Mouse (Mus musculus): Measurements from ENCODE around the gene Pknox2.

The Pknox2 gene

DNA sequence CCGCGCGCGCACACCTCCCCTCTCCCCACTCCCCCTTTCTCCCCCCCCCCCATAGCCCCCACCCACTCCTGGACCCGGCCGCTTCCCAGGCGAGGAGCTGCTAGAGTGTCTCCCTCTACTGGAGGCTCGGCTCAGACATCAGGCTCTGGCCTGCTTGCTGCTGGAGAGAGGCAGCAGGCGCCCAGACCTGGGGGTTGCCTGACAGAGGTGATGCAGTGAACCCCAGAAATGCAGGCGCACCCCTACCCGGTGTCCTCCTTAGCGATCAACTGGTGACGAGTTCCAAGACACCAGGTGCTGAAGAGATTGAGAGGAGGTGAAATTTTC is at the start of gene Pknox2:
Gene Pknox2, minus strand, starts transcription at position 49 of the 327 bp plus-strand sequence.
- in situ Hi-C loops (cut with MboI): no loop called here

DNA sequence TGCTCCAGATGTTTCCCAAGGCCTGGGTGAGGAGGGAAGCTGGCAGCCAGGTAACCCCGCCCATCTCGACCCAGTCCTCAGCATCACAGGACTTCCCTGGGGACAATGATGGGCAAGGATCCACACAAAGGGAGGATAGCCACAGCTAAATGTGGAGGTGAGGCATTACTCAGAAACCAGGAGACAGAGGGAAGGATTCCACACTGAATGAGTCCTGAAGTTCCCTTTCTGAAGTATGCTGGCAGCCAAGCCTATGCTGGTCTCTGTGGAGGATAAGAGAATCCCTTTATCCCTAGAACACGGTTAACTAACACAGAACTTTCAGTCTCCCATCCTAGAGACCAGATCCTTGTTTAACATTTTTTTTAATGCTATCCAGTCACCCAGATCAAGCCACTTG is 40.8 kb upstream of the Pknox2 start:
- in situ Hi-C loops (cut with MboI): no loop called here

DNA sequence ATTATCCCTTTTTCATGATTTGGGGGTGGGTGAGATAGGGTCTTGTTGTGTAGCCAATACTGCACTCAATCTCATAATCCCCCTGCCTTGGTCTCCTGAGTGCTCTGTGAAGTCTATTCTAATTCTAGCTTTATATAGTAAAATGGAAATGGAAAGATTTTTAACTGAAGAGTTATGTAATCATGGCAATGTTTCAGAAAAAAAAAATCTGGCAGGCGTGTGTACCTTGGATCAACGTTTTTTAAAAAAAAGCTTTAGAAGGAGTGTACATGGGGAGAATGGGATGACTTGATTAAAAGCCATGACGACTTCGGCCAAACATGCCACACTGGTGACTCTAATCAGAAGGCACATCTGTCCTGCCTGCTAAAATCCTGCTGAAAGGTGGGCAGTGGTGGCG is 40.2 kb upstream of the Pknox2 start:
- in situ Hi-C loops (cut with MboI): no loop called here

DNA sequence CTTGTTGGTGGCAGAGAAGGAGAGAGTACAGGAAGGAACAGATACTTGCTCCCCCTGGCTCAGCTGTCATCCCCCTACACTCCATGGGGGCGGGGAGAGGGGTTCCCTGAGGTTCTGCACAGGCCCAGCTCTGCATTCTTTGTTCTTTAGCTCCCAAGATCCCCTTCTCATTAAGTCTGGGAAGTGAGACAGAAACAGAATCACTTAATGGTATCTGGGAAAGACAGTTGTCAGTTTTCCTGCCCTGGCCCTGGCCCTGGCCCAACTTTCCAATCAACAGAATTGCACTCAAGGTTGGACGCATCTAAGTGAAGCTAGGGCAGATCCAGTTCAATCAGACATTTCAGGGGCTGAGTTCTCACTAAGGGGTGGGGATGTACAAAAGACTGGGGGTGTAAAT is 36.0 kb upstream of the Pknox2 start:
- in situ Hi-C loops (cut with MboI): no loop called here

DNA sequence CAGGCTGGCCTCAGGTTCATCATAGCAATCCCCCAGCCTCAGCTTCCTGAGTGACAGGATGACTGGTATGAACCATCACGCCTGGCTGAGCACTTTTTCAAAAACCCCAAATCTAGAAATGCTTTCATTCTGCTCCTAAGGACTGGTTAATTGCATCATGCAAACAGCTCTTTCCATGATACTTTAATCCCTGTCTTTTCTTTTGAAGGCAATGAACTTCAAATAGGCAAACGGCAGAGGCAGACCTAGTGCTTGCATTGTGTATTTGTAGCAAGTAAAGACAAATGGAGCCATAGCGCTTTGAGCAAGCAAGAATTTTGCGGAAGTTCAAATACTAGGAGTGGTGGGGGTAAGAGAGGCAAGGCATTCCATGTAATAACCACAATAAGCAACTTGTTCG is 34.4 kb upstream of the Pknox2 start:
- in situ Hi-C loops (cut with MboI): no loop called here

DNA sequence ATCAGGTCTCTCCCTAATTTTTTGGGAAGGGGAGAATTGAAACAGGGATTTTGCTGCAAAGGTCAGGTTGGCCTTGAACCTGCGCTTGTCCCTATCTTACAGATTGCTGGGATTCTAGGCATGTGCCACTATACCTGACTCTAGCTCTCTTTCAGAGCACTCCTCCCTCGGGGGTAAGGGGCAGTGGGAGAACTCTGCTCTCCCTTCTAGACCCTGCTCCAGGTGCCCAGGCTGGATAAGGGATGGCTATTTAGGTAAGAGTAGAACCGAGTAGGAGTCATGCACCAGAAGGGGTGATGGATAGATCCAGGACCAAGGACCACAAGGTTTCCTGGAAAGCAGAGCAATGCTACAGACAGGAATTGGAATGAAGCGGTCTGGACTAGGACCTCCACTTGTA is 32.4 kb upstream of the Pknox2 start:
- in situ Hi-C loops (cut with MboI): no loop called here

DNA sequence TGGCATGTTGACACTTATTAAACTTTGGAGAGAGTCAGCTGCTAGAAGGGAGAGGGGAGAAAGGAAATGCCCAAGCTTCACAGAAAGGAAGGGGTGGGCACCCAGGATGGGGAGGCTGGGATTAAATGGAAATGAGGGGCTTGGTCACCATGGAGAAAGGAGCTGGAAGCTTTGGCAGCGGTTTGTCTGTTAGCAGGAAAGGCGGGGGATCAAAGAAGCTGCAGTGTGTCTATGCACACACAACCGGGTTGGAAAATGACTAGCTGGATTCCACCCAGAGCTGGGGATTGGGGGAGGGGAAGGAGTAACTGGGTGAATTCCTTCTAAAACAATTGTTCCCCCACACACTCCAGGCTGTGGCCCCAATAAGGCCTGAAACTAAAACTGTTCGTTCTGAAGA is 31.7 kb upstream of the Pknox2 start:
- in situ Hi-C loops (cut with MboI): no loop called here

DNA sequence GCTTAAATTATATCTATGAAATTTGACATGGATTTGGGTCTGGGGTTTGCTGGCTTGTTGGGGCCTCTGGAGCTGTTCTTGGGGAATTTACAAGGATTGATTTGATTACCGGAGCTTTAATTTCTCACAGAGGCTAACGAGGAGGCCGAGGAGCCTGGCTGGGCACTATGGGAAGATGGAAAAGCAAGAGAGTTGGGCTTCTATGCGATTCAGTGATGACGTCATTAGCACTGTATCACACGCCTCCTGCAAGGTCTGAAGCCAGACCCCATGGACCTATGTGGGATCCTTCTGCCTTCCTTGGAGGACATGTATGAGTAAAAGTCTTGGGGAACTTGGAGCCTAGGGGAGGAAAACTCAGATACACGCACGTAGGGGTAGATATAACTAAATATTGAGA is 30.3 kb upstream of the Pknox2 start:
- in situ Hi-C loops (cut with MboI): no loop called here

DNA sequence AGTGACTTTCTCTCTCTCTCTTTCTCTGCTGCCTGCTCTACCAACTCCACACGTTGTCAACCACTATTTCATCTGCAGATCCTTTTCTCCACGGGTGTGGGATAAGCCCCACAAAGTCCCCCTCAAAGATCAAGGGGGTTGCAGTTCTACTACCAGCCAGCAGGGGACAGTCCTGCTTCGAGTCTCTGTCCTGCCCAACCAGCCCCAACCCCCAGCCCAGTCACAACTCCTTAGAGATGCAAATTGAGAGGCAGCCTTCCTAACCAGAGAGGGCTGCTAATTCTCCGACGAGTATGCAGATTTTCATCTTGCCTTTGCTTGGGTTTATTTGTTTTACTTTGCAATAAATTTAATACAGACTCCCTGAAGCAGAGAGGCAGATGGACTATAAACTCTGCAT is 29.9 kb upstream of the Pknox2 start:
- in situ Hi-C loops (cut with MboI): no loop called here

DNA sequence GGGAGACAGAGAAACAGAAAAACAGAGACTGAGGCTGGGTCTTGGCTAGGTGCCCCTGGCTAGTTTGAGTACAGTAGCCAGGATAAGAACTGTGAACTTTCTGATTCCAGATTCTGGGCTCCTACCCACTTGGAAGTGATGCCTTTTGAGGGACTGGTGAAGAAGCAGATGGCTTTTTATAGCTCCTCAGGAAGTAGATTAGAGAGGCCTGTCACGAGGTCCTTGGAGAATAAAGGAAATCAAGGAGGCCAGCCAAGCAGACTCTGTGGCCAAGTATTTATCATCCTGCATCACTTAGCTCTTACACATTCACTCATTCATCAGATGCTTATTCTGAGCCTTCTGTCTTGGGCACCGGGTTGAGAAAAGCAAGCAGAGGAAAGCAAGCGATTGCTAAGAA is 28.8 kb upstream of the Pknox2 start:
- in situ Hi-C loops (cut with MboI): no loop called here

DNA sequence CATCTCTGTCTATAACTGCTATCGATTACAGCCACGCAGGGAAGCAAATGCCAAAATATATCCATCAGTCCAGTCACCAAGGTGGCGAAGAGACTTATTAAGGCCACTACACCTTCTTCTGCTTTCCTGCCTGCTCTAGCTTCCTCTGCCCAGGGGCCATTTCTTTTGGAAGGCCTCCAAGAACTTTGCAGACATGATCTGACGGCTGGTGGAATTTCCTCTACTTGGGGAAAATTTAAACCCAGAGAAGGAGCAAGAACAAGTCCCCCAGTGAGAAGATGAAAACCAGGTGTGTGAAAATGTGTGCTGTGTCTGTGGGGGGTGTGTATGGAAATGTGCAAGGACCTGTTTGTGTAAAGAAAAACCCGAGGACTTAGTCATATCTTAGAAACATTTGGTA is 26.2 kb upstream of the Pknox2 start:
- in situ Hi-C loops (cut with MboI): no loop called here

DNA sequence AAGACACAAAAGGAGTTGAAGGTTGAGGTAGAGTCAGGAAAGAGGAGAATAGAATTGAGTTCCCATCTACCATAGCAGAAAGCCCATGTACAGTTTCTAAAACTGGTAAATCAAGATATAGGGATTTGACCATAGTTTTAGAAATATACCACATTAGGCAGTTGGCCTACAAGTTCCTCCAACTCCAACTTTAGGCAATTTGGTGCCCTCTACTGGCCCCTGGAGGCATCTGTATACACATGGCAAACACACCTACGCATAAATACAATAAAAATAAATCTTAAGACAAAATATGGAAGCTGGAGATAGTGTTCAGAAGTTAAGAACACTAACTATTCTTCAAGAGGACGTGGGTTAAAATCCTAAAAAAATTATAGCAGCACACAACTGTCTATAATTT is 19.7 kb upstream of the Pknox2 start:
- in situ Hi-C loops (cut with MboI): no loop called here

DNA sequence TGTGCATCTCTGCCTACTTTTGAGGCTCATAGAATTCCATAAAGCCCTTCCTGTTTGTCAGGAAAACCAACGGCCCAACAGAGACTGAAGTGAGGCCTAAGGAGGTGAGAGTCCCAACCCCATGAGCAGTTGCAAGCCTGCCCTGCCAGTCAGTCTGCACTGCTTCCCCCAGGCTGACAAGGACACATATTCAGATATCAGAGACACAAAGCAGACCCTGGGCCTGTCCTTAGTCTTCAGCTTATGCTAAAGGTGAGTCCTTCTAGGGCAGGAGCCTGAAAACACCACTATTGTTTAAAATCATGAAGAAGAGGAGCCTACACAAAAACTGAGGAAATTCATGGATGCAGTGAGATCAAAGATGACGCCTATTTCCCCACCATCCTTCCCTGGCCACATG is 13.5 kb upstream of the Pknox2 start:
- in situ Hi-C loops (cut with MboI): no loop called here

DNA sequence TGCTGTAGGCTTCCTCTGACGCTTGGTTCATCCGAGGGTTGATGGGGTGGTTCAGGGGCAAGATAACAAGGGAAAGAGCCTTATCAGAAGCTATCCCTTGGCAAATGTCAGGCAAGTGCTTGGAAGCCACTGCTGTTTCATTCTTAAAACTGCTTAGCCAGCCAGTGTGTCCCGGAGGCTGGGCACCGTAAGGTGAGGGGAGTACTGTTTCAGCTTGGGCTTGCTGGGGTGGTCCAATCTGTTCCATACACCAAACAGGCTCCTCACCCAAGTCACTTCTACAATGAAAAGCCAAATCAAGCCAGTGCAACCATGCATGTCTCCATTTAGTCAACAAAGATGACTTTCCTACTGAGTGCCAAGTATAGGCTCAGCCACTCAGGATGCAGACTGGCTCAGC is 679 bp upstream of the Pknox2 start:
- in situ Hi-C loops (cut with MboI): no loop called here

DNA sequence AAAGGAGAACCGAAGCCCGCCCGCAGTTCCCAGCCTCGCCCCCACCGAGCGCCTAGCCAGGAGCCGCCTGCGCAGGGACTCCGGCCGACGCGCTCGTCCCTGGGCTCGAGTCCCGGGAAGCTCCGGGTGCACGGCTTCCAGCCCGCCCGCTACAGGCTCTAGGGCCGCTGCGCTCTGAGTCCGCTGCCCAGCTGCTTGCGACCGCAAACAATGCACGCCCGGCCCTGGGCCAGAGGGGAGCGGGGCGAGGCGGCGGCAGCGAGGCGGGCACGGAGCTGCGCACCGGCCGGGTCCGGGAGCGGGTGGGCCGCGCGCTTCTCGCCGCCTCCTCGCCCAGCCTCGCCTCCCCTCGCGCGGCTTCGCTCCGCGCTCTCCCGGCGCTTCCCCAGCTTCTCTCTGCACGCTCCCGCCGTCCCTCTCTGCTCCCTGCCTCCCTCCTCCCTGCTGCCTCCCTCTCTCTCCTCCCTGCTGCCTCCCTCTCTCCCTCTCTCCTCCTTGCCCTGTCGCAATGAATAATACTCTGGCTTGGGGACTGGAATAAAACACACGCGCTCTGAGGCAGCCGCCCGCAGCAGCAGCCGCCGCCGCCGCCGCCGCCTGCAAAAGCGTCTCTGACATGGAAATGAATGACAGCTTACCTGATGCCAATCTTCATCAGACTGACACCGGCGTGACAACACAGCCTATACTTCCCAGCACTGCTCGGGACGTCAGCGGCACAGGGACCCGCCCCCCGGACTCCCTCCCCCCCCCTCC is 426 bp downstream of the Pknox2 start:
- in situ Hi-C loops (cut with MboI): no loop called here

DNA sequence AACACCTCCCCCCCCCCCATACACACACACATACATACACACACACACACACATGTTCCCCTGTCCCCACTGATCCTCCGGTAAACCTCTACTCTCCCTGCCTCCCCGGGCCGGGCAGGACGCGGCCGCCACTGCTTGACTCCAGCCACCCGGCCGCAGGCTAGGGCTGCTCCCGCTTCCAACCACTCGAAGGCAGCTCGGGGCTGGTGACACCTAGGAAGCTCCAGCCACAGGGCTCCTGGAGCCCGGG is 929 bp downstream of the Pknox2 start:
- in situ Hi-C loops (cut with MboI): no loop called here

DNA sequence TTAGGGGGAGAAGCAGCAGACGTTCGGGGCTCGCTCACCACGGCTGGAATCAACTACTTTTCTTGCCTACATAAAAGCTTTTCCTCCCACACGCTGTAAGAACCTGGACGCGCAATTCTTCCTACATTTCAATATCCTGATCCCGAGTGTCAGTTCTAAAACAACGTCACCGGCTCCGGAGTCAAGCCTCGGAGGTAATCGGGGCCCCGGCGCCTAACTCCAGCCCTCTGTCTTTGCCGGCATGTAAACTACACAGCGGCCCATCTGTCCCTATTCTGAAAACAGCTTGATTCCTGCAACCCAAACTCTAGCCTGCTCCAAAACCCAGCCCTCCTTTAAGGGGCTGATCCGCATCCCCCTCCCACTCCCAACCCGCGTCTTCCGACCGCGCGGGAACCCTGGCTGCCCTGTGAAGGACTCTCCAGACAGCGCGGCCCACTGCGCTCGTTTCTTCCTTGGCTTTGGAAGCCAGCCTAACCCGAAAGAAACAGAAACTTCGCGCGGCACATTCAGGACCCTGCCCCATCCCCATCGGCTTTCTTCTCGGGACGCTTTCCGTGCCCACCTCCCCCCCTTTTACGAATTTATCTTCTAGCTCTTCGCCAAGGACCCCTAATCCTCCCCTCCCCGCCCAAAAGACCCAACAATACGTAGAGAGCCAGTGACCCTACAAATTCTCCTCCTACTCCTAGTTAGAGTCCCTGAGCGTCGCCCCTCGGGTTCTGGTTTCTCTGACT is 1.4 kb downstream of the Pknox2 start:
- in situ Hi-C loops (cut with MboI): no loop called here

DNA sequence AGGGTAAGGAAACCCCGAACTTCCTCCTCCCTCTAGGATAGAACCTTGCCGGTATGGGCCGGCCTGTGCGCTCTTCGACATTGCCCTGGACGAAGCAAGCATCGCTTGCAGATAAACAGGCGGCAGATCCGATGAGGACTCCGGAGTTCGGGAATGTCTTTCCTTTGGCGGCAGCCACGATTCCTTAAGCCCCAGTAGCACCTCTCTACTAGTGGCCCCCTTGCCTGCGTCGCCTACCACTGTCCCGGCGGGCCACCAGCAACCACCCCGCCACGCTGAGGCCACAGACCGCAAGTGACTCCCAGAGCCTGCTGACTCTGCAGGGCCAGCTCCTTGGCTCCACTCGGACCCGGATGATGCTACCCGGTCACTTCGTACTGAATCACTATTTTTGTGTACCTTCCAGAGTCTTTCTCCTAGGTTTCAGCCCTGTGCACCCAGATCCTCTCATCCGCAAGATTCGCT is 2.0 kb downstream of the Pknox2 start:
- in situ Hi-C loops (cut with MboI): no loop called here

DNA sequence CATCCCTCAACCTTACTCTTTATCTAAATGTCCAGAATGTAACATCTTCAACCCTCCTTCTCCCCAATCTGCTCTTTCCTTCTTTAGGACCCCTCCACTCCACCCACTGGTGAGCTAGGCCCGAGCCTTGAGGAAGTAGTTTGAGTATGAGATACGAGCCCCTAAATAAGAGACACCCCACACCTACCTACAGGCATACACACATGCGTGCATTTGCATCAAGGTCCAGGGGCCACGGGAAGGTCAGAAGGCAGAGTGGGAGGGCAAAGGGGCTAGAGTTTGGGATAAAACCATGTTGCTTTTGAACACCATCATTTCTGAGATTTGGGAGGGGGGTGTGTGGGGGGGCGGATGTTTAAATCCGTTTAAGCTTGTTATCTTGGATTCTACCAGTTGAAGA is 2.5 kb downstream of the Pknox2 start:
- in situ Hi-C loops (cut with MboI): no loop called here

DNA sequence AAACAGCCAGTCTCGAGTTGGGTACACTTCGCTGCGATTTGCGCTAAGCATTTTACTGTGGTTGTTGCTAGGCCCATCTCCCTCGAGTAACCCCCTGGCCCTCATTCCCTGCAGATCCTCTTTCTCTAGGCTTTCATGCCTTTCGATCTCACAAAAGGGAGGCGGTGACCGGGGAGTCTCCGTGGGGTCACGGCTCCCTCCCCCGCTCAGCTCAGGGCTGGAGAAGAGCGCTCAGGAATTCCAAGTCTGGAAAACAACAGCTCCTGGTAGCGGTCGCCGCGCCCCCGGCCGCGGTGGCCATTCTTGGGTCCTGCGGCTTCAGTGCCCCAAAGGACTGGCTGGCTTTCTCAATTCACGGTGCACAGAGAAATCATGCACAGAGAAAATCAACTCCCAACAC is 3.0 kb downstream of the Pknox2 start:
- in situ Hi-C loops (cut with MboI): no loop called here

DNA sequence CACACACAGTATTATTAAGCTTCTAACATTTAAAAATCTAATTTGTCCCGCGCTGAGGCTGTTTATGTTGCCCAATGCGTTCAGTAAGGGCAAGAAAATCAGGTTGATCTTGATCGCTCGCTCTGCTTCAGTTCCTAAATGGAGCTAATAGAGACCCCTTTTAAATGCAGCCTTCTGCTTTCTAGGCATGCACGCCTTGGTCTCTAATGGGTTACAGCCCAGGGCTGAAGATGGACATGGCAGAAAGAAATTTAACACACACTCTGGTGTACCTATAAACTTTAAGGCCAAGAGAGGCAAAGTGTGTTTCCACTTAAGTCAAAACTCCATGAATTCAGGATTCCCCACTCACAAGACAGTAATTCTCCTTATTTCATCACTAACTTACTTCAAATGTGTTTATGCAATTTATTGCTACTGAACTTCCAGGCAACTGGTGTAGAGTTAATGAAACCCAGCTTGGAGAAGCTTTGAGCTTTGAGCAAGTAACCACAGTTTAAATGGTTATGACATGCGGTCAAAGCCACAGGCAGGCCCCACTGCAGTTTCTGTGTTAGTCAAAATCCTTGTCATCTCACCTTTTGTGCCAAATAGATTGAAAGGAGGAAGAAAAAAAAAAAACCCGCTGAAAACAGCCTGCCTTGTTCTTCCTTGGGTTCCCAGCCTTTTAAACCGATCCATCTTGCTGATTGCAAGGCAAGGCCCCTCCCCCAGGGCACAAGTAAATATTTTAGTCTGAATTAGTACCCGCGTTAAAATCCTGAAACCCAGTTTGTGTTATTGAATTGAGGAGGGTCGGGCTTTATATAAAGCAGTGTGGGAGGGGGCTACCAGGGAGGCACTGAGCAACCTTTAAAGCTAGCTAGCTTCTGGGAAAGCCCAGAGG is 3.9 kb downstream of the Pknox2 start:
- in situ Hi-C loops (cut with MboI): no loop called here

DNA sequence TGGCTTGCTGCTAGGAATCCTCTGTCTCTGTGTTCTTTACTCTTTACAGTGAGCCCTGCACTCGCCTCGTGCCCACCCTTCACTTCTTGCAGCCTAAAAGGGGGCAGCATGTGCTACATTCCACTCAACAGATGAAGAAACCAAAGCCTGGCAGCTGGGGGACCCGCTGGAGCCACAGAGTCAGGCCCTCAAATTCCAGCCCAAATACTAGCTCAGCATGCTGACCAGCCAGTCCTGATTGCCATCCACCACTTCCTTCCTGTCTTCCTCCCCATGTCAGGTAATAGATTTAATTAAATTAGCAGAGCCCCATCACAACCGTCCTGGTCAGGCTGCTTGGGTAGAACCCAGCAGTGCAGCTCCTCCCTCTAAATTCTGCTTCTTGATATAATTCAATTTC is 5.1 kb downstream of the Pknox2 start:
- in situ Hi-C loops (cut with MboI): no loop called here

Data from mature B cell (primary cell).